Mouse (Mus musculus) liver, embryonic 14.5 days (tissue): Measurements from ENCODE around the gene Lrmp.

Source experiments
- CTCF ChIP-seq: IDR thresholded peaks from 2 replicates; pipeline ENCODE4 v1.5.1; 2016; ENCODE audit warnings: antibody characterized with exemption, low read depth, control low read depth
- EP300 ChIP-seq: IDR thresholded peaks from 2 replicates; pipeline ENCODE4 v1.6.1; 2016; ENCODE audit warnings: antibody characterized with exemption, low read depth

DNA sequence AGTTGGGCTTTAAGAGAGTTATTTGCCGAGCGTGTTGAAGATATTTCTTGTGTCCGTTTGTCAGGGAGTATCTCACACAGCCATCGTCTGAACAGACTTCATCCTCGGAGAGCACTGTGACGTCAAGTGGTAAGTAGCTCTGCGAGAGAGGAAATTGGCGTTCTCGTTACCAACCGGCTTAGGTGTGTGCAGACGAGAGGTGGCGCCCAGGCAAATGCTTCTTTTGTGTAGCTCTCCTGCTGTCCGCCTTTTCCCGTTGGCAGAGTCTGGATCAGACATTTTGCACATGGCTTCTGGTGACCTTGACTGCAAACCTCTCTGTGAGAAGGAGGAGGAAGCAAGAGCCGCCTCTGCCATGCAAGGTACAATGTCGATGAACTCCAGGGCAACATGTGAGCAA is 32.3 kb downstream of the Lrmp start:
- TF ChIP-seq CTCF (no peak), EP300 (no peak)
